Mouse (Mus musculus) CD4-positive helper T cell, adult 2 months (primary cell): ENCODE data around the gene Irak2.
"Not testable (repeated sequence)": the region's sequence is repeated elsewhere in the genome, so short reads cannot be mapped to it uniquely, and the experiment has no call there.

Experiments used
- DNase-seq: peaks from one replicate; pipeline ENCODE4 v3.0.0-alpha.2; 2012; ENCODE audit warnings: low read depth, missing footprints, low spot score

Irak2 gene

DNA sequence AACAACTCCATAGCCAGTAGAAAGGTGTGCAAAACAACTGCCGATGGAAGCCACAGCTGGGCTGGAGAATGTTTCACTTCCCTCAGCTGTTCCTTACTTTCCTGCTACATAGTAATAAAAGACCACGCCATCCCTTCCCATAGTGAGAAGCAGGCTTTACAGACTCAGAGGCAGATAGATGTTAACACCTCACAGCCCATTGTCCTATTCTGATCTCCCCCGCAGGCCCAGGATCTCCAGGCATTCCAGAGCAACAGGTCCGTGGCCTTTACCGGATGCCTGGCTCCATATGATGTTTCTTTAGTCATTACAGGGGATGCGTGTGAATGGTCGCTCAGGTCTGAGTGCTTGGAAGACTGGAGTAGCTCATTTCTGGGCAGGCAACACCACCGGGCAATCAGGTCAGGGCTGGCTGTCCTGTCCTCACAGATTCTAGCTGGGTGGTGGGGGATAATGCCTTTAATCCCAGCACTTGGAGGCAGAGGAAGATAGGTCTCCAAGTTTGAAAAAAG lies 29.4 kb downstream of the Irak2 start:
- no peak for DNase-seq

DNA sequence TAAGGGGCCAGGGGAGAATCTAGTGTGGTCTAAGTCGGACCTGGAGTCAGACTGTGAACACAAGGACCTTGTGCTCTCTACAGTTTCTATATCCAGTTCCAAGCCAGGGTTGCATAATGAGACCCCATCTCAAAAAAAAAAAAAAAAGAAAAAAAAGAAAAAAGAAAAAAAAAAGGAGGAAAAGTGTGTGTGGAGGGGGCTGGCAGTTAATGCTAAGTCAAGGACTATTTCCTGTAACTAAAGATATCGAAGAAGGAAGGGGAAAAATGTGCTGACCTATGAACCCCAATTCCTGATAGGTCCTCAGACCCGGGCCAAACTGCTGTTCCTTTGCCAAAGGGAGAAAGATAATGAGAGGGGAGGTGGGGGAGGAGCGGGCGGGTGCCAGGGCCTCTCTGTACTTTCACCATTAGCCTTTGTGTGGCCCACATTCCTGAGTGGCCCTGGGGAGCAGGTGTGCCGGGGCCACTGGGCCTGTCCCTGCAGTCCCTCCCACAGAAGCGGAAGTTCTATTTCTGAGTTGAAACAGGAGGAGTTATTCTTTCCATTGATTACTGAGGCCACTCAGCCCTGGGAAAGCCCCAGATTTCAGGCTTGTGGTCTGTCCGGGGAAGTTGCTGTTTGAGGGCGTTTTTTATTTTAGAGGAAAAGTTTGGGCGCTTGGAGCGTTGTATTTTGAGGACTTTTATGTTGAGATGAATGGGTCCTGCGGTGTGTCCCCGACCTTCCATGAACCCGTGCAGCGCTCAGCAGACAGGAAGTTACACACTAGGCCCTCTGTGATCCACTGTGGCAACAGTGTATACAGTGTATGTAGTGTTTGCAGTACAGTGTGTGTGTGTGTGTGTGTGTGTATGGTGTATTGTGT lies 30.3 kb downstream of the Irak2 start:
- peak; percentile 89 for DNase-seq

DNA sequence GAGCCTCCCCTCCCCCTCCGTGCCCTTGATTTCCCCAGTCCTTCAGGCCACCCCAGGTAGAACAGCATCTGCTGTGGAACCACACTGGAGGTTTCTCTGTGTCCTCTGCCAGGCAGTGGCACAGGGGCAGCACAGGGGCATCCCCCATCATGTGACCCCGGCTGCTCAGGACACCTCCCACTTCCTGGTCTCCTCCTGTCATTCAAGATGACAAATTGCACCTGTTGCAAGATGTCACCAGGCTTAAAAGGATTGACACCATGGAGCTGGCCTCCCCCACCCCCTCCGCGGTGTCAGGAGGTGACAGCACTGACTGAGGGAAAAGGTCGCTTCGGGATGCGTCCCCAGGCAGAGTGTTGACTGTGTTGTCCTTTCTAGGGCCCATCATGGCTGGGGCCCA lies 31.6 kb downstream of the Irak2 start:
- DNase-seq: peak; percentile 85

DNA sequence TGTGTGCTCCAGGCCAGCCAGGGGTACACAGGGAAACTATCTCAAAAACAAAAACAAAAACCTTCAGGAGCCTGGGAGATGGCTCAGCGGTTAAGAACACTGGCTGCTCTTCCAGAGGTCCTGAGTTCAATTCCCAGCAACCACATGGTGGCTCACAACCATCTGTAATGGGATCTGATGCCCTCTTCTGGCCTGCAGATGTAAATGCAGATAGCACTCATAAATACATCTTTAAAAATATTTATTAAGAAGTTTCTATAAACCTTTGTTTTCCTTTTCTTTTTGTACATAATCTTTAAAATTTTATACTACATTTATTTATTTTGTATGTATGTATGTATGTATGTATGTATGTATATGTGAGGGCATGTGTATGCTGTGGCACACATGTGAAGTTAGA lies 33.8 kb downstream of the Irak2 start:
- DNase-seq: not testable (repeated sequence)

DNA sequence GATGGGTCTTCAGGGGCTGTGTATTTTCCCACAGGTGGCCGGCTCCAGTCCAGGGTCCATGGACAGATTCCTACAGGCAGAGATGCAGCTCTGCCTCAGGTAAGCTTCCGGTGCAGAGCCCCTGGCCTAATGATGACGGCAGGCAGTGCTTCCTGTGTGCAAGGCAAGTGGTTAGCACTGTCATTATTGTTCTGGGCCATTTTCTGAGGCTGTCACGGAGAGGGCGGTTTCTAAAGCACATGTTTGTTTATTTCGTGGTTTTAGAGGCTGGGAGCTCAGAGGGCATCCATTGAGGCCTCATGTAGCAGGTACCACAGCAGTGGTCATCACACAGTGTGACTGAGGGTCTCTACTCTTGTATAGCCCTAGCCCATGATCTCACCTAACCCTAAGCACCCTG lies 34.7 kb downstream of the Irak2 start:
- peak; percentile 46 for DNase-seq

DNA sequence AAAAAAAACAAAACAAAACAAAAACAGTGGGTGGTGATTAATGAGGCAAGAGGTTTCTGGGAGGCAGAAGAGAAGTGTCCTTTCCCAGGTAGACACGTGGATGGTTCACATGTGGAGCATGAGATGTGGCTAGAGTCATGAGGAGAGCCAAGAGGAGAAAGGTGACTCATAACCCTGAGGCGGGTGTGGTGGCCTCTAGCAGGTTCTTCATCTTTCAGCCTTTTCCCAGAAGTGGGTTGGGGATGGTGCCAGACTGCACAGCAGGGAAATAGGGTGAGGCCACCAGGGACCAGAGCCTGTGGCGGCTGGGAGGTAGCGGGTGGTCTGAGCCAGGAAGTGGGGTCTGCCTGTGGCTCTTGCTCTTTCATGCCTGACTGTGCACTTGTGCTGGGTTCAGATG lies 37.0 kb downstream of the Irak2 start:
- no peak for DNase-seq

DNA sequence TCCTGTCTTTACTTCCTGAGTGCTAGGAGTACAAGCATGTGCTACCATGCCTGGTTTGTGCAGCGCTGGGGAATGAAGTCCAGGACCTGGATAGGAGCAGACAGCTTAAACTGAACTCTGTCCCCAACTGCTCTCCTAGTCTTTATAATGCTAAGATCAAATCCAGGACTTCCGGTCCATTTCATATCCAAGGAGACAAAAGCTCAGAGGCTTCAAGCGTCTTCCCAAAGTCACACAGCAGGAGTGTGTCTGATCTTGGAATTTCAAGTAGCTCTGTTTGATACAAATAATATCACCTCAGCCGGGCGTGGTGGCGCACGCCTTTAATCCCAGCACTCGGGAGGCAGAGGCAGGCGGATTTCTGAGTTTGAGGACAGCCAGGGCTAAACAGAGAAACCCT lies 37.7 kb downstream of the Irak2 start:
- no peak for DNase-seq

DNA sequence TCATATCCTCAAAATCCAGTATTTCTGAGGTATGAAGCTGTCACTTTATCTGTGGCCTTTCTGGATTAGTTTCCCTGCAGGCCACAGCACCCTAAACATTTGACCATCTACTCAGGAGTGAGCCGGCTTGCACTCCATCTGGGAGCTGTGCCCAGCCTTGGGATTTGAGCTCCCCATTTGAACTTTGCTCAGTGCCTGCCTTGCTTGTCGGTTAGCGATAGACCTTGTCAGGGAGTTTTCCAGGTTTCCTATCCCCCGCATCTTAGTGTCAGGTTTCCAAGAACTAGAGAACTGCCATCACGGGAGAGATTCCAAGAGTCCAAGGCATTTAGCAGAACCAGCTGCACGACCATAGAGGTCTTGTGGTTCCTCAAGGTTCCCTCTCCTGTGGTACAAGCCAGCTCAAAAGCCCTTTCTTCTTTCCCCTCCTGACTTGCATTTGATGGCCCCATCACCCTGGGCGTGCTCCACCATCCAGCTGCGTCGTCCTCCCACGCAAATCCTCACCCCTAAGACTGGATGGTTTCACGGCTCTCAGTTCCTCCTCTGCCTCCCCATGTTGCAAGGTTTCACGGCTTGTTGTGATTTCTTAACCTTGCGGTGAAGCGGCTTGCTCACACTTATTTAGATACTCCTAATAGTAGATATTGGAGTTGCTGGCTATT lies 38.9 kb downstream of the Irak2 start:
- no peak for DNase-seq

DNA sequence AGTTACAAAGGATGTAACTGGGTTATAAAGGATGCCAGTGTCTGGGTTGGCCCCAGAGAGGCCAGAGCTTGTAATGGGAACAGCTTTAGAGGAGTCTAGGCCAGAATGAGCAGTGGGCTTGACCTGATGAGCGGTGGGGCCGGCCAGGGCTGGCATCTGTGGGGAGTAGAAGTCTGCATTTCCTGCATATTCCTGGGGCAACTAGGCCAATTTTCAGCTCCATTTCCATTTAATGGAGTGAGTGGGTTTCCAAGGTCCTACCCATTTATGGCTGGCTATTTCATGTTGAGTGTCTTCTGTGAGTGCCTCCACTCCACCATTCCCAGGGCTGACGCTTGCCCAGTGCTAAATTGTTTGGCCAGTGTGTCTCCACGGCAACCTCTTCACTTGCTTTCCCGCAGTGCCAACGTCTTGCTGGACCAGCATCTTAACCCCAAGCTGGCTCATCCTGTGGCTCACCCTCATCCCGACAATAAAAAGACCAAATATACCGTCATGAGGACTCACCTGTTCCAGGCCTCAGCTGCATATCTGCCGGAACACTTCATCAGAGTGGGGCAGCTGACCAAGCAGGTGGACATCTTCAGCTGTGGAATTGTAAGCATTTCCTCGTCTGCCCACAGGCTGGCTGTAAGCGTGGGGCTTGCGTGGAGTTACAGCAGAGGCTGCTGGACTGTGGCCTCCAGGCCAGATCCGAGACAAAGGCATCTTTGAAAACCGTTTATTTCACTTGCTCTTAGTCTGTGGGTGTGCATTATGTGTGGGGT lies 40.2 kb downstream of the Irak2 start:
- no peak for DNase-seq

DNA sequence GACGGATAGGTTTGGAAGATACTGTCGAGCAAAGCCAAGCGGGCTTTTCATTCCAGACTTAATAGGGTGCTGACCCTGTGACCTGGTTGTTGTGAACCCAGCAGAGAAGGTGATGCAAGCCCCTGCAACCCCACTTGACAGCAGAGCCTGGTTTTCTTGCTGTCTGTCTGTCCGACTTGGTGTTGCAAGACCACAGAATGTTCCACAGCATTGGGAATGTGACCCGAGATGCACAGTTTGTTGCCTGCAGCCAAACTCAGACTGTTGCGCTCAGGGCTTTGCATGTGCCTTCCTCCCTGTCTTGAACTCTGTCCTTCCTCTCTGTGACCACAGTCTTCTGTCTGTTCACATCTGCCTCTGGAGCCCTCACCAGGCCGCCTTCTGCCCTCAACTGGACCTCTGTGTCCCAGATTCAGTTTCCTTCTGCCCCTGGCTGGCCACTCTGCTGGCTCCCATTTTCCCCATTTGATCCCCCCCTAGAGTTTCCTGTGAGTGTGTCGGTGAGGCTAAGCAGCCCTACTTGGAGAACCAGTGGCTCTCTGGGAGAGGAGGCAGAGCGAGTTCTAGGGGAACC lies 41.8 kb downstream of the Irak2 start:
- DNase-seq: no peak

DNA sequence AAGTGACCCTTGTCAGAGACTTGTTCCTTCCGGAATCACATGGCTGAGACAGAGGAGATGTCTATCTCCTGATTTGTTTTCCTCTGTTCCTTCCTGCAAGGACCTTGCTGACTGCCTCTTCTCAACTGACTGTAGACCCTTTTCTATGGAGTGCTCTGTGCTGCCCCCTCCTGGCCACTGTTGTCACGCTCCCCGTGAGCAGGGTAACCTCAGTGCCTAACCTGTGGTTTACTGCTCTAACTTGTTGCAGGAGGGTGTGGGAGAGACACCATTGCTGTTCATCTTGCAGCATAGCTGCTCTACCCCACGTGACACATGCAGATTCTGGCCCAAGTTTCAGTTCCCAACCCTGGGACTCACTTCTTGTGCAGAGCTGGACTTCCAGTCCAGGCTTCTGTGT lies 43.0 kb downstream of the Irak2 start:
- peak; percentile 83 for DNase-seq

DNA sequence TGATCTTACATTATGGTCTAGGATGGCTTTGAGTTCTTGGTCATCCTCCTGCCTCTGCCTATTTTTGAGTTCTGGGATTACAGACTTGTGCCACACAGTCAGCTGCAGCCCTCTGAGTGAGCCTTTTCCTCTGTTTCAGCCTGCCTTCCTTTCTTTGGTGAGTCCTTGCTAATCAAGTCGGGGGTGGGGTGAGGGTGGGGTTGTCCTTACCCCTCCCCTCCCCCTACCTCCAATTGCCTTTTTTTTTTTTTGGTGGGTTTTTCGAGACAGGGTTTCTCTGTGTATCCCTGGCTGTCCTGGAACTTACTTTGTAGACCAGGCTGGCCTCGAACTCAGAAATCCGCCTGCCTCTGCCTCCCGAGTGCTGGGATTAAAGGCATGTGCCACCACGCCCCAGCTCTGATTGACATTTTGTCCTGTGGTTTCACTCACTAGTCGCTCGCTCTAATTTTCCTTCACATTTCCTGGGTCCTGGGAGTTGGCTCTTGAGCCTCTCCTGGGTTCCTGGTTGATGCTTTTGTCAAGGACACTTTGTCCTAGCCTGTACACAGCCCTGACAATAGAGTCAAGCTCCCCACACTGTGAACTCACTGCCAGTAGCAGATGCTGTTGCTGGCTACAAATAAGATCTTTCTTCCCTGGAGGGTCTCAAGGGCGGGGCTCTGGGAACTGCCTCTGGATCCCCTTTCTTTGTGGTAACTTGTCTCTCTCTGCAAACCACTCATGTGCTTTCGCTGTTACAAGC lies 45.0 kb downstream of the Irak2 start:
- no peak for DNase-seq

DNA sequence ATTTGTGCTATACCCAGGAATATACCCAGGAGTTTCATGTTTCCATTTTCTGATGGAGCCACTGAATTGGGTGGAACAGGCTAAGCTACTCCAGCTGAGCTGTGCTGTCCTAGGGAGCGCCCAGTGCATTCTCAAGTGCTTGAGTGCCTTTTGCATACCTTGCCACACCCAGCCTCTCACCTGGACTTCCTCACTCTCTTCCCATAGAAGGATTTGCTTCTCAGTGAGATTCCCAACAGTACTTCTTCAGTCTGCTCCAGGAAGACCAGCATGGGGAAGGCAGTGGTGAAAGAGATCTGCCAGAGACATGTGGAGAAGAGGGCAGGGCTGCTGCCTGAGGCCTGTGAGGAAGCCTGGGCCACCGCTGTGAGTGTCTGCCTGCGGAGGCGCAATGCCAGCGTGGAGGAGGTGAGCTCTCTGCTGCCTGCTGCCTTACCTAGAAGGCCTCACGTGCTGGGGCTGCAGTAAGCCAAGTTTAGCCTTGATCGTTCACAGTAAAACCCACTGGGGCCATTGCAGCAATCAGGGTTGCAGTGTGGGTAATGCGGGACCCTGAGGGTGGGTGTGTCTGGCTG lies 48.4 kb downstream of the Irak2 start:
- no peak for DNase-seq

DNA sequence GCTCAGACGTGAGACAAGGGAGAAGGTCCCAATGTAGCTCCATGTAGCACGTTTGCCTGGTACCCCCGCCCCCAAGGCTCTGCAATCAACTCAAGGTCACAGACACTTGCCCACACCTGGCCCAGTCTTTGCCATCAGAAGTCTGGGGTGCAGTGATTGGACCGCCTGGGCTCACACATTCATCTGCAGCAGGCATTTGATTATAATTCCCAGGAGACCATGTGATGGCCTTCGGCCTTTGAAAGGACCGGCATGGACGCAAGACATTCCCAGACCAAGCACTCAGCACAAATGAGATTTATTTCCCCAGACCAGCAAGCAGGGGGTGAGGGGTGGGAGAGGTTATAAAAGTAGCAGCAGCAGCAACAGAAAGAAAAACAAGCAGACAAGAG lies 51.7 kb downstream of the Irak2 start:
- DNase-seq: no peak

DNA sequence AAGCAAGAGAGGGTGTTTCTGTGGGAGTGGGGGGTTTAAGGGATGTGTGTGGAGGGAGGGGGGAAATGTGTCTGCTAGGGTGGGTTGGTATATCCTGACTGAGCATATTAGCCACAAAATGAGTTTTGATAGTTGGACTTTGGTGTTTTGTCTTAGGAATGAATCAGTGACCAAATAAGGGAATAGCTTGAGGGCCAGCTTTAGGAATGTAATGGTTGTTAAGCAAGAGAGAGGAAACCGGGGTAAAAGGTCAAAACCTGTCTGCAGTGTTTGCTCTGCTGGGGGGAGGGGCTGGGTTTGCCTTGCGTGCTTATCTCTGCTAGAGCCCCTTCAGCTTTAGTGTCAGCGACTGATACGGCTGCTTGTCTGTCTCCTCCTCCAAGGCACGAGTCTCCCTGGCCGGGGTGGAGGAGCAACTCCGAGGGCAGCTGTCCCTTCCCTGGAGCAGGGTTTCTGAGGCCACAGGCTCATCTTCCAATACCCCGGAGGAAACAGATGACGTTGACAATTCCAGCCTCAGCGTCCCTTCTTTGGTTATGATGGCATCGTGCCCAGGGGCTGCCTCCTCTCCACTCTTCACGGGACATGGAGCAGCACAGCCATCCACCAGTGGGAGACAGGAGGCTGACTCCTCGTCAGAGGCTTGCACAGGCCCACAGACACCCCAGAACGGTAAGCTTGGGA lies 52.3 kb downstream of the Irak2 start:
- no peak for DNase-seq

DNA sequence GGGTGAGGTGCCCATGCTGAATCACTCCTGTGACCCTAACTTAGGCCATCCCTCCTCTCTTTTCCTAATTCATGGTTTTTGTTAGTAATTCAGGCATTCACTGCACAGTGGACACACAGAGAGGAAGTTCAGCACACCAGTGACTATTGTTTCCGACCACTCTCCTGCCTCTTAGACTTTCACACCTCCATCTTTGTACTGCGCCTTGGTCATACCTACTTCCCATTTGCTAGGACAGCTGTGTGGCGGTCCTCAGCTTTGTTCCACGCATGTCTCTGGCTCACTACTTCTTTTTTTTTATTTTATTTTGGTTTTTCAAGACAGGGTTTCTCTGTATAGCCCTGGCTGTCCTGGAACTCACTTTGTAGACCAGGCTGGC lies 52.8 kb downstream of the Irak2 start:
- no peak for DNase-seq

DNA sequence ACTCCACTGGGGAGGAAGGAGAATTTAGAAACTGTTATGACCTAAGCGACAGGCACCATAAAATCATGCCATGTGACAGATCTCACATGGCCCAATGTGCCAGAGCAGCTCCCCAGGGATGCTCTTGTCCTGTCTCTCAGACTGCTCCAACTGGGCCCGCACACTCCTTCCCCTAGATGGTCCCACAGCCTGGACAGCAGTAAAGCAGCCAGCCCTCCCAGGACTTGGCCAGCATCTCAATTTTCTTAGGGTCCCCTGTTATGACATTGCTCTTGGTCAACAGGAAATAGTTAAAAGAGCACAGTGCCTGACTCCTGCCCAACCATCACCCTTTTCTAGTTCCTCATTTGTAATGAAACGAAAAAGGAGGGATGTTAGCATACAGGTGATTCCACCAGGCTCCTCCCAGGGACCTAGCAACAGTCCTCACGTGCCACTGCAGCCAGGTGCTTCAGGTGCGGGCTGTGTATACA lies 54.4 kb downstream of the Irak2 start:
- no peak for DNase-seq

DNA sequence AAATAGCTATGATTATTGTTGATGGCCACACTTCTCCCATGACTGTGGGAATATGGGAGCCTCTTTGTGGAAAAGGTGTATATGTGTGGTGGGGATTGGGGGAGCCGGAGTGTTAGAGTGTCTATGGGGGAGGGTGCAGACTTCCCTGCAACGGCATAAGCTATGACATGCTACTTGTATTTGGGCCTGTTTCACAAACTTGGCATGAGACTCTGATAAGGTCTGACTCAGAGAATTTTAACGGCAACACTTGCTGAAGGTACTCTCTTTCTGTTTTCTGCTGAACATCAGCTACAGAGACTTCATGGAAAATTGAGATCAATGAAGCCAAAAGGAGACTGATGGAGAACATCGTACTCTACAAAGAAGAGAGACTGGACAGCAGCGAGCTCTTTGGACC lies 55.1 kb downstream of the Irak2 start:
- no peak for DNase-seq

DNA sequence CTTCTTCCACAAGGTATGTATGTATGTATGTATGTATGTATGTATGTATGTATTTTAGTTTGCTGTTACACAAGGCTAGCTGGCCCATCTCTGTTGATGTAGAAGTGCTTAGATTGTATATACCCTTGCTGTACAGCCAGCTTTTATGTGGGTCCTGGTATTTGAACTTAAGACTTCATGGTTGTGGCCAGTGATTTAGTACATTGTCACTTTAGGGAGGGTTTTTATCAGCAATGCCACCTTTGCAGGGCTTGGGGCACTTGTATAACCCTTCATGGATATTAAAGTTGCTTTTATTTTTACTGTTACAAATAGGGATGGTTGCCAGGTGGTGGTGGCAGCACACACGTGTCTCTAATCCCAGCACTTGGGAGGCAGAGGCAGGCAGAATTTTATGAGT lies 56.9 kb downstream of the Irak2 start:
- DNase-seq: no peak

DNA sequence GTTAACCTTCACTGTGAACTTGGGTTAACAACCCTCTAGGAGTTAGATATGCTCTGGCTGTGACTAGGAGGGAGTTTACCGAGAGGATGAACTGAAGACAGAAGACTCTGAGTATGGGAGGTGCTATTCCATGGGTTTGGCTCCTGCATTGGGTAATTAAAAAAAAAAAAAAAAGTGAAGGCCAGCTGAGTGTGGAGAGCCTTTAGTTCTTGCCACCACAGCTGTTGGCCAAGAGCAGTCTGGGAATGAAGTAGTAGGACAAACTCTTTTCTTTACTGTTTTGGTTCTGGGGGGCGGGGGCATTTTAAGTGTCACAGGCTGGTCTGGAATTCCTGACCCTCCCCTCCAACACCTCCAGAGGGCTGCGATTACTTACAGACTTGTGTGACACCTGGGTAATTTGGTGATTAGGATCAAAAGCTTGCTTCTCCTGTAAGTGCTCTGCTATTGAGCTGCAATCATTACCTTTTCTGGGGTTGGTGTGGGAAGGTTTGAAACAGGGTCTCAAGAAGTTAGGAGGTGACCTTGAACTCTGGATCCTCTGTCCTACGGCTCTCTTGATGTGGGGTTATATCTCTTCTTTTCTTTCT lies 57.6 kb downstream of the Irak2 start:
- no peak for DNase-seq
